Mouse (Mus musculus) layer of hippocampus, adult 9-11 months (tissue): ENCODE data around the gene Ccdc136.

ENCODE experiments used
- DNase-seq: peaks from one replicate; pipeline ENCODE4 v3.0.0; 2022

The Ccdc136 gene

GRCm38 (mm10) chr6:29444773-29445172, 48.7 kb downstream of the Ccdc136 start:
- DNase-seq, result no peak

GRCm38 (mm10) chr6:29445354-29445753, 49.2 kb downstream of the Ccdc136 start:
- no peak for DNase-seq

- DNase-seq, result no peak
Observed at GRCm38 (mm10) chr6:29449858-29450257, 53.7 kb downstream of the Ccdc136 start.

- DNase-seq, result no peak
Observed at GRCm38 (mm10) chr6:29450667-29451066, 54.6 kb downstream of the Ccdc136 start.

GRCm38 (mm10) chr6:29461502-29461901, 65.4 kb downstream of the Ccdc136 start:
- DNase-seq, result no peak

- DNase-seq, result no peak
Observed at GRCm38 (mm10) chr6:29463388-29463787, 67.3 kb downstream of the Ccdc136 start.

- peak; percentile 93 for DNase-seq
Observed at GRCm38 (mm10) chr6:29467583-29468354, 71.7 kb downstream of the Ccdc136 start, which contains the start of gene Atp6v1f. Atp6v1f (plus strand) TSS chr6:29467718.

- DNase-seq, result no peak
Observed at GRCm38 (mm10) chr6:29468851-29469250, 72.7 kb downstream of the Ccdc136 start.

GRCm38 (mm10) chr6:29471137-29471536, 75.0 kb downstream of the Ccdc136 start, which contains the start of gene Atp6v1fnb:
Atp6v1fnb (plus strand) TSS chr6:29471437.
- DNase-seq, result no peak

GRCm38 (mm10) chr6:29473941-29474691, 78.0 kb downstream of the Ccdc136 start:
- peak; percentile 84 for DNase-seq

- DNase-seq, result no peak
Observed at GRCm38 (mm10) chr6:29474736-29475135, 78.6 kb downstream of the Ccdc136 start.
